Mouse (Mus musculus): Measurements from ENCODE around the gene Dop1b. TPM values are rescaled to one million over a fixed set of nuclear protein-coding genes. Genes with fewer than 3 reads are reported as not detected.

Gene Dop1b
- polyA plus RNA-seq, 2 experiments = 11.6 to 11.8 TPM

GRCm38 (mm10) chr16:93780660-93781479 lies 69.2 kb downstream of the Dop1b start:
- Histone ChIP-seq H3K4me2 (ENCODE audit: low read depth) (no peak overlapping the region), H3K27ac (no peak overlapping the region), H3K36me3 (replicated peaks; ENCODE audit: control insufficient read depth, insufficient read depth, low read depth) (no peaks in the 10 kb centered on the region), H3K4me3 (ENCODE audit: insufficient read depth in 1 of 2, low read depth in 2 of 2, low read length in 2 of 2) (no peak overlapping the region), H3K4me1 (replicated peaks; ENCODE audit: control insufficient read depth in 2 of 2, insufficient read depth in 2 of 2, low read length in 1 of 2) (peaks cover 0 to 14% of the 10 kb centered on the region in 2 experiments; a peak in 2 of 4 replicates), H3K9ac (replicated peaks) (no peak overlapping the region), H3K9me3 (ENCODE audit: control insufficient read depth, low read length) (no peaks in the 10 kb centered on the region; the same call in 1 of the 2 replicates), H3K27me3 (ENCODE audit: control insufficient read depth, insufficient read depth, low read length) (no peaks in the 10 kb centered on the region)
- WGBS (ENCODE audit: insufficient replicate concordance) = 28% methylated on average over 14 of the region's 14 CpGs
- no peak for TF ChIP-seq EP300 (IDR thresholded peaks at IDR 0.05; ENCODE audit: low read depth)
- peak; percentile 67 for TF ChIP-seq CTCF (IDR thresholded peaks at IDR 0.05; ENCODE audit: low read depth)
- peak; percentile 70 for ATAC-seq (ENCODE audit: insufficient read depth)
- DNase-seq (ENCODE audit: low read depth in 3 of 3, low spot score in 3 of 3) = peak; percentile 36 to 49 (median 43)

GRCm38 (mm10) chr16:93784175-93784574 lies 72.5 kb downstream of the Dop1b start:
- WGBS (ENCODE audit: insufficient replicate concordance) = 79% methylated on average over 7 of the region's 7 CpGs
- H3K27me3 ChIP-seq (ENCODE audit: control insufficient read depth, insufficient read depth, low read length) = no peaks in the 10 kb centered on the region
- H3K4me3 ChIP-seq (ENCODE audit: insufficient read depth in 1 of 2, low read depth in 2 of 2, low read length in 2 of 2) = no peak overlapping the region
- no peaks in the 10 kb centered on the region for H3K36me3 ChIP-seq (replicated peaks; ENCODE audit: control insufficient read depth, insufficient read depth, low read depth)
- TF ChIP-seq CTCF (IDR thresholded peaks at IDR 0.05; ENCODE audit: low read depth) = peak; percentile 41
- TF ChIP-seq EP300 (IDR thresholded peaks at IDR 0.05; ENCODE audit: low read depth) = no peak
- H3K4me2 ChIP-seq (ENCODE audit: low read depth) = no peak overlapping the region
- H3K4me1 ChIP-seq (replicated peaks; ENCODE audit: control insufficient read depth in 2 of 2, insufficient read depth in 2 of 2, low read length in 1 of 2) = peaks cover 8 to 26% of the 10 kb centered on the region in 2 experiments
- H3K9ac ChIP-seq (replicated peaks) = no peak overlapping the region
- H3K27ac ChIP-seq = no peak overlapping the region
- H3K9me3 ChIP-seq (ENCODE audit: control insufficient read depth, low read length) = no peaks in the 10 kb centered on the region; the same call in 1 of the 2 replicates
- DNase-seq (ENCODE audit: low read depth in 3 of 3, low spot score in 3 of 3) (no peak), ATAC-seq (ENCODE audit: insufficient read depth) (no peak)

- Histone ChIP-seq H3K4me3 (ENCODE audit: insufficient read depth in 1 of 2, low read depth in 2 of 2, low read length in 2 of 2) (no peak overlapping the region), H3K9ac (replicated peaks) (no peak overlapping the region), H3K4me2 (ENCODE audit: low read depth) (no peak overlapping the region), H3K27me3 (ENCODE audit: control insufficient read depth, insufficient read depth, low read length) (no peaks in the 10 kb centered on the region), H3K9me3 (ENCODE audit: control insufficient read depth, low read length) (no peaks in the 10 kb centered on the region; the same call in 1 of the 2 replicates), H3K4me1 (replicated peaks; ENCODE audit: control insufficient read depth in 2 of 2, insufficient read depth in 2 of 2, low read length in 1 of 2) (peaks cover 8 to 15% of the 10 kb centered on the region in 2 experiments), H3K36me3 (replicated peaks; ENCODE audit: control insufficient read depth, insufficient read depth, low read depth) (no peaks in the 10 kb centered on the region), H3K27ac (no peak overlapping the region)
- ATAC-seq (ENCODE audit: insufficient read depth) = peak; percentile 65
- 20% methylated on average over 9 of the region's 9 CpGs for WGBS (ENCODE audit: insufficient replicate concordance)
- TF ChIP-seq EP300 (IDR thresholded peaks at IDR 0.05; ENCODE audit: low read depth) = no peak
- TF ChIP-seq CTCF (IDR thresholded peaks at IDR 0.05; ENCODE audit: low read depth) = peak; percentile 97
- DNase-seq (ENCODE audit: low read depth in 3 of 3, low spot score in 3 of 3) = peak; percentile 22 to 45 (median 37)
Observed at GRCm38 (mm10) chr16:93785805-93786204, 74.1 kb downstream of the Dop1b start.

GRCm38 (mm10) chr16:93788388-93788787 lies 76.7 kb downstream of the Dop1b start:
- no peak overlapping the region for H3K27ac ChIP-seq
- TF ChIP-seq EP300 (IDR thresholded peaks at IDR 0.05; ENCODE audit: low read depth) = no peak
- TF ChIP-seq CTCF (IDR thresholded peaks at IDR 0.05; ENCODE audit: low read depth) = no peak
- no peaks in the 10 kb centered on the region for H3K27me3 ChIP-seq (ENCODE audit: control insufficient read depth, insufficient read depth, low read length)
- peak; percentile 63; the same call in 1 of the 2 replicates for ATAC-seq (ENCODE audit: insufficient read depth)
- no peaks in the 10 kb centered on the region; the same call in 1 of the 2 replicates for H3K9me3 ChIP-seq (ENCODE audit: control insufficient read depth, low read length)
- H3K4me2 ChIP-seq (ENCODE audit: low read depth) = peak overlapping the region; percentile 12; the same call in 1 of the 2 replicates
- 71% methylated on average over 4 of the region's 4 CpGs for WGBS (ENCODE audit: insufficient replicate concordance)
- H3K4me3 ChIP-seq (ENCODE audit: insufficient read depth in 1 of 2, low read depth in 2 of 2, low read length in 2 of 2) = no peak overlapping the region
- peaks cover 8 to 12% of the 10 kb centered on the region in 2 experiments for H3K4me1 ChIP-seq (replicated peaks; ENCODE audit: control insufficient read depth in 2 of 2, insufficient read depth in 2 of 2, low read length in 1 of 2)
- H3K9ac ChIP-seq (replicated peaks) = no peak overlapping the region
- no peaks in the 10 kb centered on the region for H3K36me3 ChIP-seq (replicated peaks; ENCODE audit: control insufficient read depth, insufficient read depth, low read depth)
- no peak for DNase-seq (ENCODE audit: low read depth in 3 of 3, low spot score in 3 of 3)

GRCm38 (mm10) chr16:93788881-93789280 lies 77.2 kb downstream of the Dop1b start:
- Histone ChIP-seq H3K27me3 (ENCODE audit: control insufficient read depth, insufficient read depth, low read length) (no peaks in the 10 kb centered on the region), H3K4me1 (replicated peaks; ENCODE audit: control insufficient read depth in 2 of 2, insufficient read depth in 2 of 2, low read length in 1 of 2) (peaks cover 8 to 12% of the 10 kb centered on the region in 2 experiments), H3K36me3 (replicated peaks; ENCODE audit: control insufficient read depth, insufficient read depth, low read depth) (no peaks in the 10 kb centered on the region), H3K27ac (no peak overlapping the region), H3K4me2 (ENCODE audit: low read depth) (no peak overlapping the region), H3K9me3 (ENCODE audit: control insufficient read depth, low read length) (no peaks in the 10 kb centered on the region; the same call in 1 of the 2 replicates), H3K9ac (replicated peaks) (no peak overlapping the region), H3K4me3 (ENCODE audit: insufficient read depth in 1 of 2, low read depth in 2 of 2, low read length in 2 of 2) (no peak overlapping the region)
- 67% methylated on average over 8 of the region's 8 CpGs for WGBS (ENCODE audit: insufficient replicate concordance)
- ATAC-seq (ENCODE audit: insufficient read depth) (no peak), DNase-seq (ENCODE audit: low read depth in 3 of 3, low spot score in 3 of 3) (no peak)
- TF ChIP-seq CTCF (IDR thresholded peaks at IDR 0.05; ENCODE audit: low read depth) = no peak
- no peak for TF ChIP-seq EP300 (IDR thresholded peaks at IDR 0.05; ENCODE audit: low read depth)

Data from liver, embryonic 14.5 days (tissue).